8 mouse cellular contexts compared by ENCODE assay signal in the genomic region with DNA sequence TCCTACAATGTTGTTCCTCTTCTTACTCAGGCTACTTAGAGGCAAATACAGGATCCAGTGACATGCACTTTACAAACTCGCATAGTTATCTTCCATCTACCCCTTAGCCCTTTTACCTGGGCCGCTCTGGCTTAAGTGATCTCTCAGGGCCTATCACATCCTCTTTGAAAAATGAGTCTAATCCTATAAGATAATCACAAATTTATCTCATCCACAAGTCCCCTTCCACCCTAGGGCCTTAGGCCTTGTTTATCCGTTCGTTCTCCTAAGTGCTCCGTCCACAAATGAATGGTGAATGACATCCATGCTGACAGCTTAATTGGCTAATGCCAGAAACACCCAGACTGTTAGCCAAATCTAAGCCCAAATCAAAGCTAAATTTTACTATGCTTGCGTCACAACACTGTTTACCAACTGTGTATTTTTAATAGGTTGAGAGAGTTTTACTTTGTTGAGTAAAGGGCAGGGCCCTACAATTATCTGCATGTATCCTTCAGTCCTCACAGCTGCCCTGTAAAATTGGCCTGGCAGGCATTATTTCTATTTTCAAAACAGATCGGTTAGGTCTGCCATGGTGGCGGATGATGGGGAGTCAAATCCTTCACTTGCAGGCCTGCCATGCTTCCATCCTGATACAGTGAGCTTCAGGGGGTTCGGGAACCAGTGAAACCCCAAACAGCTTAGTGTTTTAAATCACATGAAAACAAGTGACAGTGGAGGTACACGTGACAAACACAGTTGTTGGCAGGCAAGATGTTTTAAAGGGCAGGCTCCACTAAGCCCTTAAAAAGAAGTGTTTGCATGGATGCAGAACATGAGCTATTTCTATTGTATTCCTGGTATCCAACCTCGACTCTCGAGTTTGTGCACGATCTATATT. TPM values are rescaled to one million over a fixed set of nuclear protein-coding genes. Genes with fewer than 3 reads are reported as not detected.
DNase-seq lines count a peak whose midpoint lies in the region; ATAC-seq and TF ChIP-seq lines count a peak whose summit lies in the region.

No protein-coding gene starts in this region.

- whole genome bisulfite sequencing in forebrain, embryonic 12.5 days, result 67% methylated on average over 13 of the region's 13 CpGs
- WGBS in forebrain, embryonic 16.5 days, result 38% methylated on average over 13 of the region's 13 CpGs
- WGBS in kidney, postnatal 0 days, result 56% methylated on average over 13 of the region's 13 CpGs

- no peak for ATAC-seq in forebrain, embryonic 12.5 days (ENCODE audit: low FRiP score)
- ATAC-seq in forebrain, embryonic 16.5 days, result no peak
- no peak for ATAC-seq in kidney, postnatal 0 days (replicated peaks; ENCODE audit: low FRiP score, low read depth)

- no peaks in the 10 kb centered on the region for H3K36me3 ChIP-seq in forebrain, embryonic 12.5 days (replicated peaks)
- no peaks in the 10 kb centered on the region for H3K36me3 ChIP-seq in forebrain, embryonic 16.5 days (ENCODE audit: control insufficient read depth, insufficient read depth)
- no peaks in the 10 kb centered on the region for H3K36me3 ChIP-seq in kidney, postnatal 0 days (ENCODE audit: insufficient read depth, low read length)

- H3K4me1 ChIP-seq in forebrain, embryonic 12.5 days, result peaks cover 15% of the 10 kb centered on the region
- peaks cover 7% of the 10 kb centered on the region for H3K4me1 ChIP-seq in forebrain, embryonic 16.5 days (replicated peaks; ENCODE audit: control insufficient read depth, insufficient read depth, low read length)
- peaks cover 9% of the 10 kb centered on the region; the same call in 1 of the 2 replicates for H3K4me1 ChIP-seq in kidney, postnatal 0 days (replicated peaks; ENCODE audit: insufficient read depth, low read length)

- H3K9ac ChIP-seq in forebrain, embryonic 12.5 days, result no peak overlapping the region
- H3K9ac ChIP-seq in forebrain, embryonic 16.5 days (replicated peaks; ENCODE audit: low read depth, low read length), result no peak overlapping the region
- peak overlapping the region; percentile 25 for H3K9ac ChIP-seq in kidney, postnatal 0 days (ENCODE audit: low read depth, low read length)

- no peak overlapping the region for H3K27ac ChIP-seq in forebrain, embryonic 12.5 days
- H3K27ac ChIP-seq in forebrain, embryonic 16.5 days (ENCODE audit: low read length), result no peak overlapping the region
- peak overlapping the region; percentile 79 for H3K27ac ChIP-seq in kidney, postnatal 0 days

- H3K9me3 ChIP-seq in forebrain, embryonic 12.5 days, result no peaks in the 10 kb centered on the region
- H3K9me3 ChIP-seq in forebrain, embryonic 16.5 days (ENCODE audit: control insufficient read depth, low read length), result no peaks in the 10 kb centered on the region
- H3K9me3 ChIP-seq in kidney, postnatal 0 days (replicated peaks; ENCODE audit: low read length), result no peaks in the 10 kb centered on the region

- H3K4me3 ChIP-seq in forebrain, embryonic 12.5 days (replicated peaks), result no peak overlapping the region
- H3K4me3 ChIP-seq in forebrain, embryonic 16.5 days (replicated peaks; ENCODE audit: low read length), result no peak overlapping the region
- H3K4me3 ChIP-seq in kidney, postnatal 0 days (replicated peaks; ENCODE audit: low read depth, low read length), result peak overlapping the region; percentile 62

- no peaks in the 10 kb centered on the region for H3K27me3 ChIP-seq in forebrain, embryonic 12.5 days
- no peaks in the 10 kb centered on the region for H3K27me3 ChIP-seq in forebrain, embryonic 16.5 days (replicated peaks; ENCODE audit: control insufficient read depth, insufficient read depth, low read length)
- no peaks in the 10 kb centered on the region for H3K27me3 ChIP-seq in kidney, postnatal 0 days (ENCODE audit: insufficient read depth, low read length)

- no peak for TF ChIP-seq CTCF in kidney, postnatal 0 days (IDR thresholded peaks at IDR 0.05; ENCODE audit: low read depth)

- peak overlapping the region; percentile 70; the same call in 1 of the 2 replicates for H3K4me2 ChIP-seq in forebrain, embryonic 12.5 days
- no peak overlapping the region for H3K4me2 ChIP-seq in forebrain, embryonic 16.5 days (ENCODE audit: low read length)
- H3K4me2 ChIP-seq in kidney, postnatal 0 days (ENCODE audit: low read length), result peak overlapping the region; percentile 59

- peak; percentile 59 for DNase-seq in adipocyte (ENCODE audit: low spot score)
- peak; percentile 26 to 43 for DNase-seq in heart, adult 9 months (ENCODE audit: low spot score in 2 of 2)
- no peak for DNase-seq in kidney, postnatal 0 days (ENCODE audit: low spot score)
- no peak for DNase-seq in right cerebral cortex, postnatal 4 days
- DNase-seq in urinary bladder, adult 2 months (ENCODE audit: low spot score), result no peak
- DNase-seq in layer of hippocampus, adult 9-11 months, result no peak

RNA-seq across cellular contexts. Expression of a gene that starts 1.7 kb away (rescaled TPM):
- 8.8 and 16.0 TPM in 2 replicates for polyA plus RNA-seq in forebrain, embryonic 12.5 days (2016; fragmentation: Nextera tagmentation; extraction: Ambion mirVana)
- 6.3 and 7.1 TPM in 2 replicates for polyA plus RNA-seq in forebrain, embryonic 16.5 days (2015; fragmentation: Nextera tagmentation; extraction: Ambion mirVana)
- 246 and 283 TPM in 2 replicates for polyA plus RNA-seq in kidney, postnatal 0 days (2015; fragmentation: Nextera tagmentation; extraction: Ambion mirVana)
- 40.4 and 50.6 TPM in 2 replicates for polyA plus RNA-seq in urinary bladder, adult 2 months (2012; rRNA removed)

RNA-seq across cellular contexts. Expression of a gene that starts 42.8 kb away (rescaled TPM):
- 0.23 TPM in 1 of 2 replicates, not detected in the other for polyA plus RNA-seq in forebrain, embryonic 12.5 days (2016; fragmentation: Nextera tagmentation; extraction: Ambion mirVana)
- polyA plus RNA-seq in forebrain, embryonic 16.5 days (2015; fragmentation: Nextera tagmentation; extraction: Ambion mirVana), result not detected in 2 replicates
- 0.16 TPM in 1 of 2 replicates, not detected in the other for polyA plus RNA-seq in kidney, postnatal 0 days (2015; fragmentation: Nextera tagmentation; extraction: Ambion mirVana)
- polyA plus RNA-seq in urinary bladder, adult 2 months (2012; rRNA removed), result 0.19 and 0.34 TPM in 2 replicates

Comparison
In these comparisons a context has a peak if more than half of its experiments do, and no peak if none do; other contexts are left out.
1. DNase-seq: peak in adipocyte (single experiment) and heart, adult 9 months (2 of 2); none in kidney, postnatal 0 days (single experiment), right cerebral cortex, postnatal 4 days (single experiment), urinary bladder, adult 2 months (single experiment) and layer of hippocampus, adult 9-11 months (single experiment).